Mouse (Mus musculus) liver, embryonic 13.5 days (tissue): ENCODE data around the gene Mtr. TPM values are rescaled to one million over a fixed set of nuclear protein-coding genes. Genes with fewer than 3 reads are reported as not detected.

Source experiments
- ATAC-seq: fragments of 200-750 bp; cut with Nextera tagmentation; 2 replicates; pipeline ENCODE4 v1.8.0; 2017; ENCODE audit warnings: low read depth, mild to moderate bottlenecking, moderate number of reproducible peaks, moderate library complexity
- DNase-seq: peaks from one replicate; pipeline ENCODE4 v3.0.0; 2022
- H3K27ac ChIP-seq: fragments of 300-500 bp; sonication (generic); 2 replicates; pipeline ENCODE4 v1.5.1; 2015; ENCODE audit warnings: moderate library complexity, mild to moderate bottlenecking, inconsistent platforms
- H3K27me3 ChIP-seq: fragments of 300-500 bp; sonication (generic); 2 replicates; pipeline ENCODE4 v1.6.1; 2015; ENCODE audit warnings: mild to moderate bottlenecking, inconsistent platforms
- H3K36me3 ChIP-seq: fragments of 300-500 bp; sonication (generic); 2 replicates; pipeline ENCODE4 v1.6.1; 2015; ENCODE audit warnings: mild to moderate bottlenecking, inconsistent platforms
- H3K4me1 ChIP-seq: fragments of 300-500 bp; sonication (generic); replicated peaks from 2 replicates; pipeline ENCODE4 v1.6.1; 2015; ENCODE audit warnings: inconsistent platforms
- H3K4me2 ChIP-seq: fragments of 300-500 bp; sonication (generic); 2 replicates; pipeline ENCODE4 v1.6.1; 2015; ENCODE audit warnings: inconsistent platforms, mild to moderate bottlenecking, moderate library complexity
- H3K4me3 ChIP-seq: fragments of 300-500 bp; sonication (generic); replicated peaks from 2 replicates; pipeline ENCODE4 v1.5.1; 2015; ENCODE audit warnings: mild to moderate bottlenecking, inconsistent platforms
- H3K9ac ChIP-seq: fragments of 300-500 bp; sonication (generic); 2 replicates; pipeline ENCODE4 v1.6.1; 2015; ENCODE audit warnings: mild to moderate bottlenecking, inconsistent platforms
- H3K9me3 ChIP-seq: fragments of 300-500 bp; sonication (generic); replicated peaks from 2 replicates; pipeline ENCODE4 v1.6.1; 2016; ENCODE audit warnings: inconsistent platforms
- WGBS: fragments of 180-500 bp; shearing (Covaris S2); methylation state at CpG from one replicate; pipeline ENCODE4 v1.1.7; 2015; ENCODE audit not compliant: insufficient replicate concordance; 5-methylcytosine and 5-hydroxymethylcytosine counted together
- polyA plus RNA-seq: library from polyadenylated mRNA; unstranded; fragments of >200 nt; fragmentation: Nextera tagmentation; extraction: Ambion mirVana; gene quantifications from 2 replicates; pipeline ENCODE4 v1.2.1, GENCODE M21; 2015

The Mtr gene
- polyA plus RNA-seq, 1 experiment from 2014 or later, result 9.4 TPM

- Histone ChIP-seq H3K36me3 (peaks cover 68% of the 10 kb centered on the region), H3K4me1 (no peaks in the 10 kb centered on the region), H3K9me3 (no peaks in the 10 kb centered on the region), H3K27me3 (no peaks in the 10 kb centered on the region), H3K9ac (no peak overlapping the region), H3K4me2 (no peak overlapping the region), H3K4me3 (no peak overlapping the region), H3K27ac (no peak overlapping the region)
- no peak for DNase-seq
- ATAC-seq, result no peak
- WGBS, result 86% methylated on average over 11 of the region's 11 CpGs
Observed at GRCm38 (mm10) chr13:12189219-12189618, 68.7 kb downstream of the Mtr start.

DNA sequence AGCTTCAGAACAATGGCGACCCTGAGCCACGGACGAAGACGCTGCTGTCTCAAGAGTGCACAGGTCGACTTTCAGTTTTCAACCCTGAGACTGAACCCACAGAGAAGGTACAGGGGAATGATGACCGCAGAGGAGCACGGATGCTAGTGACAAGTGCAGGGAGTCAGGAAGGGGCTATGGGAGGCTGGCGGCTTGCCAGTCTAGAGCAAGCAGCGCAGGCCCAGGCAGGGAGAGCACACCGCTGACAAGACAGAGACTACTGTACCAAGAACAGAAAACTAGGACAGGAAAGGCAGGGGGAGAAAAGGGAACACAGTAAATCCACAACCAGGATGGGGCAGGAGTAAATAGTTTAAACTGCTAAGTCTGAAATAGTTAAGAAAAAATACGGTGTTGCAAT, 69.1 kb downstream of the Mtr start:
- Histone ChIP-seq H3K9ac (no peak overlapping the region), H3K9me3 (no peaks in the 10 kb centered on the region), H3K4me2 (no peak overlapping the region), H3K27ac (no peak overlapping the region), H3K36me3 (peaks cover 64% of the 10 kb centered on the region), H3K4me1 (no peaks in the 10 kb centered on the region), H3K27me3 (no peaks in the 10 kb centered on the region), H3K4me3 (no peak overlapping the region)
- ATAC-seq, result no peak
- no peak for DNase-seq
- WGBS, result 87% methylated on average over 11 of the region's 11 CpGs

GRCm38 (mm10) chr13:12179481-12179880, 78.4 kb downstream of the Mtr start:
- DNase-seq (no peak), ATAC-seq (no peak)
- H3K27me3 ChIP-seq, result no peaks in the 10 kb centered on the region
- H3K4me2 ChIP-seq, result no peak overlapping the region
- H3K4me1 ChIP-seq, result no peaks in the 10 kb centered on the region
- H3K4me3 ChIP-seq, result no peak overlapping the region
- no peaks in the 10 kb centered on the region for H3K36me3 ChIP-seq
- no peak overlapping the region for H3K9ac ChIP-seq
- no peaks in the 10 kb centered on the region for H3K9me3 ChIP-seq
- WGBS, result 66% methylated on average over 8 of the region's 8 CpGs
- H3K27ac ChIP-seq, result no peak overlapping the region

DNA sequence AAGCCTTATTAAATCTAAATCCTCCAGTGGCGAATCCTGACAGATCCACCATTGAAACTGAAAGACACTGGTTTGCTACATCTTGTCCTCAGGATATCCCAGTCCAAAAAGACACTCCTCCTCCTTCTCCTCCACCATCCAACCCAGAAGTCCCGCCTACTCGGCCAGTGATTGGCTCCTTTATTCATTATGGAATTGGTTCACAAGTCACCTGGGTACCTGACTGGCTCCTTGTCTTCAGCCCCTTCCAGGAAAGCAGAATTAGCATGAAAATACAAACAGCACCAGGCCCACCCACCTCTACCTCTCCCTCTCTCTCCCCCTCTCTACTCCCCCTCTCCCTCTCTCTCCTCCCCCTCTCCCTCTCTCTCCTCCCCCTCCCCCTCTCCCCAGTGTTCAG, 81.2 kb downstream of the Mtr start:
- no peak overlapping the region for H3K4me2 ChIP-seq
- WGBS, result 32% methylated on average over 3 of the region's 3 CpGs
- ATAC-seq, result no peak

GRCm38 (mm10) chr13:12175988-12176736, 81.8 kb downstream of the Mtr start:
- Histone ChIP-seq H3K4me1 (no peaks in the 10 kb centered on the region), H3K27me3 (no peaks in the 10 kb centered on the region), H3K9me3 (no peaks in the 10 kb centered on the region), H3K9ac (no peak overlapping the region), H3K4me3 (no peak overlapping the region), H3K27ac (no peak overlapping the region), H3K36me3 (no peaks in the 10 kb centered on the region), H3K4me2 (no peak overlapping the region)
- 45% methylated on average over 16 of the region's 16 CpGs for WGBS
- no peak for ATAC-seq
- DNase-seq, result no peak

More for the DNA sequence above, 81.2 kb downstream of the Mtr start:
- no peaks in the 10 kb centered on the region for H3K4me1 ChIP-seq
- no peaks in the 10 kb centered on the region for H3K27me3 ChIP-seq
- no peak overlapping the region for H3K4me3 ChIP-seq
- H3K9me3 ChIP-seq, result no peaks in the 10 kb centered on the region
- no peak for DNase-seq
- H3K9ac ChIP-seq, result no peak overlapping the region
- H3K36me3 ChIP-seq, result no peaks in the 10 kb centered on the region
- no peak overlapping the region for H3K27ac ChIP-seq

DNA sequence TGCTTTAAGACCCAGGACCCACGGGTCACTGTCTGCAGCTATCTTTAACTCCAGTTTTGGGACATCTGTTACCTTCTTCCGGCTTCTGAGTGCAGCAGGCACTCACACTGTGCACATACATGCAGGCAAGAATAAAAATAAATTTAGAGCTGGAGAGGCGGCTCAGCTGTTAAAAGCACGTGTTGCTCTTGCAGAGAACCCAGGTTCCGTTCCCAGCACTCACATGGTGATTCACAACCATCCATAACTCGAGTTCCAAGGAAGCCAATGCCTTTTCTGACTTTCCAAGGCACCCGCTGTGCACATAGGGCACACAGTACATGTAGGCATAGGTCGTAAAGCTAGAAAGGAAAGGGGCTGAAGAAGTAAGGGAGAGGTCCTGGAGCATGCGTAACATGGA, 90.6 kb downstream of the Mtr start:
- no peak for DNase-seq
- H3K27ac ChIP-seq, result no peak overlapping the region
- no peaks in the 10 kb centered on the region for H3K4me1 ChIP-seq
- no peaks in the 10 kb centered on the region for H3K36me3 ChIP-seq
- 59% methylated on average over 9 of the region's 9 CpGs for WGBS
- ATAC-seq, result no peak
- no peaks in the 10 kb centered on the region for H3K9me3 ChIP-seq
- no peak overlapping the region for H3K4me2 ChIP-seq
- no peaks in the 10 kb centered on the region for H3K27me3 ChIP-seq
- H3K9ac ChIP-seq, result no peak overlapping the region
- no peak overlapping the region for H3K4me3 ChIP-seq

DNA sequence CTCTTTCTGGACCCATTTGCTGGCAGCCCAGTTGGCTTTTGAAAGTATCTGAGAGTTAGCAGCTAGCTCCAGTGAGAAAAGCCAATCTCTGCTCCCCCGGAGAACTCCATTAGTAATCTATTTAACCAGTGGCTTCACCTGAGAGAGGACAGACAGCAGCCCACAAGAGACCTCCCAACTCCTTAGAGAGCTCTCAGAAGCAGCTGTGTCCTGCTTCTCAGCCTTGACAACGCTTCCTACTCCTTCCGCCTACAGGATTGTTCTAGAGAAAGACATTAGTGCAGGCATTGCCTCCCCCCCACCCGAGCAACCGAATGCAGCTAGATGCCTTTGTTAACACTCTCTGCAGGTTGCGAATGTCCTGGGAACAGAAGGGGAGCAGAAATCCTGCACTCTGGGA, 91.5 kb downstream of the Mtr start:
- Histone ChIP-seq H3K9ac (no peak overlapping the region), H3K36me3 (no peaks in the 10 kb centered on the region), H3K27me3 (no peaks in the 10 kb centered on the region), H3K4me2 (no peak overlapping the region), H3K9me3 (no peaks in the 10 kb centered on the region), H3K27ac (no peak overlapping the region), H3K4me1 (no peaks in the 10 kb centered on the region), H3K4me3 (no peak overlapping the region)
- DNase-seq (no peak), ATAC-seq (no peak)
- WGBS, result 49% methylated on average over 6 of the region's 6 CpGs

DNA sequence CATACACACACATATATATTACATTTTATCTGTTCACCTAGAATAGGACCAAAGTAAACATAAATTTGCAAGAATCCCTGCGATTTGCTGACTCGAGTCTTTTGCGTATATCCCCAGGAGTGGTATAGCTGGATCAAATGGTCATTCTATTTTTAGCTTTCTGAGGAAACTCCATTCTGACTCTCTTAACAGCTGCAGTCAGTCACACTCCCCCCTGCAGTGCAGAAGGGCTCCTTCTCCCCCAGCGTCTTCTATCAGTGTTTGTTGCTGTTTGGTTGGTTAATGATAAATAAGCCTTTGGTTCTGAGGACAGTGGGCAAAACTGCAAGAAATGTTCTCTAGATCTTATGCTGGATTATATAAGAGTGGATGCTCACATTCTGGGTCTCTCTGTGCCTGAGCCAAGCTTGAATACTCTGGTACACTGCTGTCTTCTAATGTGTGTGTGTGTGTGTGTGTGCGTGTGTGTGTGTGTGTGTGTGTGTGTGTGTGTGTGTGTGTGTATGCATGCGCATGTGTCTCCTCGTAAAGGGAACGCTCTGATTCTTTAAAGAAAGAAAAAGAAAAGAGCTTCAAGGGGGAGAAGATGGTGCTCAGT, 92.4 kb downstream of the Mtr start:
- Histone ChIP-seq H3K27ac (no peak overlapping the region), H3K9ac (no peak overlapping the region), H3K9me3 (no peaks in the 10 kb centered on the region), H3K27me3 (no peaks in the 10 kb centered on the region), H3K4me3 (no peak overlapping the region), H3K4me2 (no peak overlapping the region), H3K36me3 (no peaks in the 10 kb centered on the region), H3K4me1 (no peaks in the 10 kb centered on the region)
- no peak for ATAC-seq
- DNase-seq, result no peak
- 59% methylated on average over 8 of the region's 8 CpGs for WGBS

GRCm38 (mm10) chr13:12162457-12162856, 95.5 kb downstream of the Mtr start:
- no peak overlapping the region for H3K9ac ChIP-seq
- ATAC-seq, result no peak
- 70% methylated on average over 4 of the region's 4 CpGs for WGBS

GRCm38 (mm10) chr13:12160121-12160475, 97.8 kb downstream of the Mtr start:
- H3K9me3 ChIP-seq, result no peaks in the 10 kb centered on the region
- DNase-seq, result no peak

More at GRCm38 (mm10) chr13:12162457-12162856, 95.5 kb downstream of the Mtr start:
- H3K4me1 ChIP-seq, result no peaks in the 10 kb centered on the region
- DNase-seq, result no peak
- H3K4me3 ChIP-seq, result no peak overlapping the region
- no peaks in the 10 kb centered on the region for H3K9me3 ChIP-seq
- H3K27me3 ChIP-seq, result no peaks in the 10 kb centered on the region
- H3K27ac ChIP-seq, result no peak overlapping the region
- no peak overlapping the region for H3K4me2 ChIP-seq
- H3K36me3 ChIP-seq, result no peaks in the 10 kb centered on the region

DNA sequence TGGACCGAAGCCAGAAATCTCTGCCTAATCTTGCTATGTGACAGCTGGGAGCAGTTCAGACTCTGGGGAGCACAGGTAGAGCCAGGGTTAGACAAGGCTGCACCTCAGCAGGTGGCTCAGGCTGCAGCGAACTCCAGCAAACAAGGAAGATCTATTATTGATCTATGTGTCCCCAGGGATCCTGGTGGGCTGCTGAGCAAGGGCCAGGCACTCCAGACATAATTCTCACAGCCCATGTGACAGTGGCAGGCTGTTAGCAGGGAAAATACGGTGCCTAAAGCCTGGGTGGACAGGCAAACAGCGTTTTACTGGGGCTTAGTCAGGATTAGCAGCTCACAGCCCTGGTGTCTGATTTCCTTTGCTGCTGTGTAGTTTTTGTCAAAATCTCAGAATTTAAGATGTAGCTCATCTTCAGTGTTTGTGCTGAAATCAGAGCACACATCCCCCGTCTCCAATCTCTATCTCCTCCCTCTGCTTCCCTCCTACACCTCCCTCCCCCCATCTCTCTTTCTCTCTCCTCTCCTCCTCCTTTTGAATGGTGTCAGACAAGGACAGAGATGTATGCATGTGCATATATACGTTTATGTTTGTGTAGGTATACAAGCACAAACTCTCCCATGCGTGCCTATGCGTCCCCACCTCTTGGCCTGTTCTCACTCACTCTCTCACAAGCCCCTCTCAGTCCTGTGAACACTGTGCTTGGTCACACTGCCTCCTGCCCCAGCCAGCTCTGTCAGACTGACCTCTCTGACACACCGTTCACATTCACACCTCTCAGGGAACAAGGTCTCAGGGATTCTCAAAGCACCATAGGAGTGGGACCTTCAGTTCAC, 98.4 kb downstream of the Mtr start:
- H3K27me3 ChIP-seq, result no peaks in the 10 kb centered on the region
- no peak overlapping the region for H3K4me3 ChIP-seq
- ATAC-seq (no peak), DNase-seq (no peak)
- no peaks in the 10 kb centered on the region for H3K36me3 ChIP-seq
- 45% methylated on average over 9 of the region's 9 CpGs for WGBS
- H3K27ac ChIP-seq, result no peak overlapping the region
- no peak overlapping the region for H3K4me2 ChIP-seq
- H3K9ac ChIP-seq, result no peak overlapping the region
- no peaks in the 10 kb centered on the region for H3K9me3 ChIP-seq
- no peaks in the 10 kb centered on the region for H3K4me1 ChIP-seq

More at GRCm38 (mm10) chr13:12160121-12160475, 97.8 kb downstream of the Mtr start:
- Histone ChIP-seq H3K9ac (no peak overlapping the region), H3K27me3 (no peaks in the 10 kb centered on the region), H3K4me3 (no peak overlapping the region), H3K27ac (no peak overlapping the region), H3K36me3 (no peaks in the 10 kb centered on the region), H3K4me2 (no peak overlapping the region), H3K4me1 (no peaks in the 10 kb centered on the region)
- no peak for ATAC-seq
- 79% methylated on average over 3 of the region's 3 CpGs for WGBS
